Mouse (Mus musculus) G1E (cell line): Measurements from ENCODE around the gene Dok3. TPM values are rescaled to one million over a fixed set of nuclear protein-coding genes. Genes with fewer than 3 reads are reported as not detected.
A peak's percentile ranks its signal among the peaks of the same experiment; 100 is the strongest.

Experiments
- ATAC-seq: 2 replicates; pipeline ENCODE4 v1.8.0; 2016; ENCODE audit warnings: mild to moderate bottlenecking; ENCODE audit not compliant: insufficient number of reproducible peaks, poor library complexity, low FRiP score, severe bottlenecking; ENCODE audit errors: extremely low read depth
- DNase-seq: peaks from one replicate; pipeline ENCODE4 v3.0.0; 2012; ENCODE audit warnings: low spot score
- H3K27me3 ChIP-seq: 2 replicates; pipeline ENCODE4 v1.6.1; 2012; ENCODE audit warnings: mild to moderate bottlenecking, low read length, inconsistent platforms; ENCODE audit not compliant: insufficient read depth
- H3K36me3 ChIP-seq: replicated peaks from 2 replicates; pipeline ENCODE3; 2012; ENCODE audit warnings: mild to moderate bottlenecking, inconsistent platforms
- H3K4me1 ChIP-seq: 2 replicates; pipeline ENCODE4 v1.6.1; 2012; ENCODE audit warnings: low read depth, low read length, inconsistent platforms, mixed read lengths; ENCODE audit not compliant: insufficient read depth
- H3K4me3 ChIP-seq: 2 replicates; pipeline ENCODE4 v1.5.1; 2012; ENCODE audit warnings: low read depth, mild to moderate bottlenecking, inconsistent platforms, low read length, moderate library complexity, mixed read lengths
- H3K9me3 ChIP-seq: replicated peaks from 2 replicates; pipeline ENCODE4 v1.6.1; 2012; ENCODE audit warnings: inconsistent platforms
- CTCF ChIP-seq: IDR thresholded peaks from 2 replicates; pipeline ENCODE4 v1.5.1; 2012; ENCODE audit warnings: low read depth, low read length, inconsistent platforms, mixed read lengths
- GATA1 ChIP-seq: IDR thresholded peaks from 2 replicates; pipeline ENCODE4 v1.6.1; 2012; ENCODE audit warnings: borderline replicate concordance, low read length, inconsistent platforms, mixed read lengths
- GATA2 ChIP-seq: IDR thresholded peaks from 2 replicates; pipeline ENCODE4 v1.6.1; 2012; ENCODE audit warnings: low read depth, low read length, inconsistent platforms, borderline replicate concordance
- POLR2AphosphoS5 ChIP-seq: IDR thresholded peaks from 2 replicates; pipeline ENCODE4 v1.6.1; 2012; ENCODE audit warnings: low read depth, low read length, inconsistent platforms; ENCODE audit not compliant: insufficient replicate concordance
- TAL1 ChIP-seq: conservative IDR thresholded peaks from 2 replicates; pipeline ENCODE4 v1.6.1; 2012; ENCODE audit warnings: low read depth, low read length, inconsistent platforms, mixed read lengths
- polyA plus RNA-seq: library from polyadenylated mRNA; stranded (reverse); fragments of >175 nt; gene quantifications from 2 replicates; pipeline ENCODE4 v1.2.3, GENCODE M21; 2012
- total RNA-seq, 2 experiments: library from RNA; stranded (forward) in 1 of 2; stranded (reverse) in 1 of 2; fragments of 200-1000 nt in 1 of 2; fragments of >200 nt in 1 of 2; fragmentation: Nextera tagmentation in 1 of 2; gene quantifications; 2 replicates each; pipeline ENCODE4 v1.2.3; 2014 to 2017

Gene Dok3
- total and polyA plus RNA-seq, 3 experiments = 1.6 to 11.6 (median 8.8) TPM

DNA sequence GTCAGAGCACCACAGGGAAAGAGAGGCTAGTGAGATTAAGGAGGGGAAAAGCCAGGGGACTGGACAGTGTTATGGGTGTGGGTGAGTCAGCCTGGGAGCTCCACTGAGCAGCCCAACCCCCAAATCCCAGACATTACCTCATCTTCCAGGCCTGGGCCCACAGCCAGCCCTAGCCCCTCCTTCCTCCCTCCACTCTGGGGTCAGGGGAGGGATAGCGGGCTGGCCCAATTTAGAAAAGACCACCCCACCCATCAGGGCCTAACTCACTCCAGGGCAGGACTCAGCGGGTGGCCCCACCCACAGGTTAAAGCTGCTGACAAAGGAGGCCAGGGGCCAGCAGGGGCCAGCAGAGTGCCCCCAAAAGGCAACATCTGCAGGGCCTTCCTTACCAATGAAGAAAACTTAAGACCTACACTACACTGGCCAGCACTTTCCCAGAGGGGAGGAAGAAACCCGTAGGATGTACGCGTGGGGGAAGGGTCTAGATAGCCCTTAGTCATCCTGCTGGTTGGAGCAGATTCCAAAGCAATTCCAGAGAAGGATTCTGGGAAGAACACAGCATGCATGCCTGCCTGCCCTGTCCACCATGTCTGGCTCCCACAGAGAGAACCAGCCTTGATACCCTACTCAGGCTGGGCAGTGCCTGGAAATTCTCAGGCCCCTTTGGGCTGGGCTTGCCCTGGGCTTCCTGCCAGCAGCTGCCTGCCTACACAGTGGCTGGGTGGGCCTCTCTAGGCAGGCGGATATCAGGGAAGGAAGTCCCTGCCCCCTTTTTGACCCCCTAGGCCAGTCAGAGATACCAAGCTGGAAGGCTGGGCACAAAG is 18.2 kb downstream of the Dok3 start:
- ATAC-seq = peak; percentile 35
- peak; percentile 69 for DNase-seq
- Histone ChIP-seq H3K4me1 (peaks cover 55% of the 10 kb centered on the region), H3K9me3 (no peaks in the 10 kb centered on the region), H3K36me3 (peaks cover 56% of the 10 kb centered on the region), H3K27me3 (peaks cover 12% of the 10 kb centered on the region), H3K4me3 (peak overlapping the region; percentile 46; the same call in 1 of the 2 replicates)
- TF ChIP-seq CTCF (no peak), TAL1 (no peak), GATA1 (no peak), GATA2 (no peak), POLR2AphosphoS5 (no peak)

DNA sequence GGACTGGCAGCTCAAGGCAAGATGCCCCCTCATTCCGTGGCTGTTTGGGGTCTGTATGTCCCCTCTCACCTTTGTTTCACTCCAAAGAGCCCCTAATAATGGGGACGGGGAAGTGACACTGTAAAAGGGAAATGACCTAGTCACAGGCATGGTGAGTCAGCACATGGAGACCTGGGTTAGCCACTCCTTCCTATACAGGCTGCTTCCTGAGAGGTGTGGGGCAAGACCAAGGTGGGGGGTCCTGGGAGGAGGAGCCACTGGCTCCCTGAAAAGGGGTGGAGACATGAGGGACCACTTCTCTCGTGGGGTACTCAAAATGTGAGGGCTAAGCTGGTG is 18.8 kb downstream of the Dok3 start:
- Histone ChIP-seq H3K9me3 (no peaks in the 10 kb centered on the region), H3K36me3 (peaks cover 62% of the 10 kb centered on the region), H3K4me3 (peak overlapping the region; percentile 46; the same call in 1 of the 2 replicates), H3K4me1 (peaks cover 55% of the 10 kb centered on the region), H3K27me3 (peaks cover 7% of the 10 kb centered on the region)
- ATAC-seq (peak; percentile 61; the same call in 1 of the 2 replicates), DNase-seq (peak; percentile 66)
- TF ChIP-seq CTCF = no peak
- no peak for TF ChIP-seq GATA1
- no peak for TF ChIP-seq POLR2AphosphoS5
- no peak for TF ChIP-seq TAL1
- TF ChIP-seq GATA2 = no peak

DNA sequence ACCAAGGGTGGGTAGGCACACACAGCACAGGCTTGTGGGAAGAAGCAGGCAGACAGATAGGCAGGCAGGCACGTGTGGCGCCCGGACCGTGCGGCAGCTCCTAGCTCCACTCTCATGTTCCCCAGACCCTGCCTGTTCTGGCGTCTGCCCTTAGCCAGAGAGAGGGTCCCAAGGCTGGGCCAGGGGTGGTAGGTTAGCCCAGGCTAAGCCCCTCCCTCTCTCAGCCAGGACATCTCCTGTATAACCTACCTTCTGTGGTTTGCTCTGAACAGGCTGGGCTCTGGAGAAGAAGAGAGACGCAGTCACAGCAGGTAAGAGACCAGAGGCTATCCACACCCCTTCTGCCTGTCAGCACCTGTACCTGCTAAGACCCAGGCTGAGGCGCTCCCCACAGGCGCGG is 20.6 kb downstream of the Dok3 start:
- no peaks in the 10 kb centered on the region for H3K9me3 ChIP-seq
- H3K36me3 ChIP-seq = peaks cover 79% of the 10 kb centered on the region
- no peak overlapping the region for H3K4me3 ChIP-seq
- peaks cover 49% of the 10 kb centered on the region for H3K4me1 ChIP-seq
- H3K27me3 ChIP-seq = no peaks in the 10 kb centered on the region
- no peak for TF ChIP-seq TAL1
- TF ChIP-seq CTCF = no peak
- no peak for TF ChIP-seq POLR2AphosphoS5
- TF ChIP-seq GATA1 = no peak
- no peak for TF ChIP-seq GATA2
- DNase-seq = no peak
- no peak for ATAC-seq

DNA sequence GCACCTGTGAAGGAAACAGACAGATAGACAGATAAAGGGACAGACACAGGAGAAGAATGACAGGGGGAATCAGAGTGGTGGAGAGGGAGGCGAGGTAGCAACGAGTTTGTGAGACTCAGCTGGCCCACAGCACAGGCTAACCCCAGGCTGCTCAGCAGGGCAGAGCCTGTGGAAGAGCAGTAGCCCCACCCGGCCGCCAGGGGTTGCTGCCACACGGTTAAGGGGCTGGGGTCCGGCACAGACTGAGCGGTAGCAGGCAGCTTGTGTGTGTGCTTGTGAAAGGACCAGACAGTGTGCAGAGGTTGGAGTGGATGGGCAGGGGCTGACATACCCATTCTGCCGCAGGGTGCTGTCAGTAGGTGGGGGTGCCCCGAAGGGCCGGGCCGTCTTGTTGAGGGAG is 21.2 kb downstream of the Dok3 start:
- Histone ChIP-seq H3K4me3 (no peak overlapping the region), H3K27me3 (no peaks in the 10 kb centered on the region), H3K36me3 (peaks cover 85% of the 10 kb centered on the region), H3K9me3 (no peaks in the 10 kb centered on the region), H3K4me1 (peaks cover 43% of the 10 kb centered on the region)
- TF ChIP-seq POLR2AphosphoS5 (no peak), GATA1 (no peak)
- ATAC-seq (no peak), DNase-seq (no peak)

DNA sequence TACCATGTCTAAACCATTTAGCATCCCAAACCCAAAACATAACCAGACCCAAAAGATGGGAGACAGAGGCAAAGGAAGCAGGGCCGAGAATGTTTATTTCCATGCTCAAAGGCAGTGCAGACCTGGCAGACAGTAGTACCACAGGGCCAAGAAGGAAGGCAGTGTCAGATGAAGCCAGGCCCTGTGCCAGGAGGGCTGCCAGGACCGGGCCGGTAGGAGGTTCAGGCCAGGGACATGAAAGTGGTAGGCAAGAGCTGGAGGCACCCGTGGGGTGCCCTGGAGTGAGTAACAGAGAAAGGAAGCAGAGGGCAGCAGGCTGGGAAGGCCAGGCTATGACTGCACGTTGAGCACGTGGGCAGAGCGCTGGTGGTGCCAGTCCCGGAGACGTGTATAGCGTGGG is 22.4 kb downstream of the Dok3 start:
- no peak for DNase-seq
- no peak for ATAC-seq
- H3K9me3 ChIP-seq = no peaks in the 10 kb centered on the region
- peaks cover 94% of the 10 kb centered on the region for H3K36me3 ChIP-seq
- H3K27me3 ChIP-seq = no peaks in the 10 kb centered on the region
- TF ChIP-seq CTCF = no peak
- TF ChIP-seq GATA1 = no peak
- TF ChIP-seq POLR2AphosphoS5 = no peak
- TF ChIP-seq GATA2 = no peak
- TF ChIP-seq TAL1 = no peak
- peaks cover 31% of the 10 kb centered on the region for H3K4me1 ChIP-seq
- no peak overlapping the region for H3K4me3 ChIP-seq

DNA sequence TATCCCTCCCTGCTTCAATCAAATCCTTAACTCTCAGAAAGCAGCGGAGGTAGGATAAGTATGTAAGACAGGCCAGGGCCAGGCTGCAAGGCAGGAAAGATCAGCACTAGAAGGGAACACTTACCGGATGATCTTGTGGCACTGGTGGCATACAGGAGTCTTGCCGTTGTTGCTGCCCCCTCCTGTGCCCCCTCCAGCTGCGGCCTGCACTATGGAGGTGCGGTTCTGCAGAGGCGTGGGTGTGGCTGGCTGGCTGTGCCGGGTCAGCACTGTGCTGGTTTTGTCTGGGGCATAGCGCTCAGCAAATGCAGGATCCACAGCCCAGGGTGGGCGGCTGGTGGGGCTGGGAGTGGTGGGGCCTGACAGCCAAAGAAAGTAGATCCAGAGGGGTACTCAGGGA is 23.3 kb downstream of the Dok3 start:
- Histone ChIP-seq H3K4me1 (peaks cover 22% of the 10 kb centered on the region), H3K4me3 (no peak overlapping the region), H3K27me3 (no peaks in the 10 kb centered on the region), H3K9me3 (no peaks in the 10 kb centered on the region), H3K36me3 (peaks cover 92% of the 10 kb centered on the region)
- TF ChIP-seq CTCF = no peak
- TF ChIP-seq POLR2AphosphoS5 = no peak
- TF ChIP-seq TAL1 = no peak
- TF ChIP-seq GATA2 = no peak
- no peak for TF ChIP-seq GATA1
- DNase-seq (no peak), ATAC-seq (no peak)

DNA sequence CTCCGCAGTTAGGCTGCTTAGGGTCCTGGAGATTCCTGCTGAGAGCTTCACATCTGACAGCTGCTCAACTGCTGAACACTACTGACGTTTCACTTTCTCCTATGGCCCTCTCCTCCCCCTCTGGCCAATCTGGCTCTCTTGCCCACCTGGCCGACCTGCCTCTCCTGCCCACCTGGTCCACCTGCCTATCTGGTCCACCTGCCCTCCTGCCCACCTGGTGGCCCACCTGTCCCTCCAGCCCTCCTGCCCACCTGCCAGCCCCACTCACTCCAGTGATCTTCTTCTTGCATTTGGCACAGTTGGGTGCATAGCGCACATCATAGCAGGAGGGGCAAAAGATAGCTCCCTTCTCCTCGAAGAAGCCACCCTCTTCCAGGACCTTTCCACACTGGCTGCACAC is 24.7 kb downstream of the Dok3 start:
- no peaks in the 10 kb centered on the region for H3K27me3 ChIP-seq
- no peak for DNase-seq
- peaks cover 89% of the 10 kb centered on the region for H3K36me3 ChIP-seq
- H3K4me1 ChIP-seq = peaks cover 9% of the 10 kb centered on the region
- TF ChIP-seq POLR2AphosphoS5 (no peak), GATA1 (no peak), GATA2 (no peak), CTCF (no peak), TAL1 (no peak)
- no peaks in the 10 kb centered on the region for H3K9me3 ChIP-seq
- no peak for ATAC-seq
- no peak overlapping the region for H3K4me3 ChIP-seq
